16 mouse cellular contexts compared by ENCODE assay signal in the genomic region with DNA sequence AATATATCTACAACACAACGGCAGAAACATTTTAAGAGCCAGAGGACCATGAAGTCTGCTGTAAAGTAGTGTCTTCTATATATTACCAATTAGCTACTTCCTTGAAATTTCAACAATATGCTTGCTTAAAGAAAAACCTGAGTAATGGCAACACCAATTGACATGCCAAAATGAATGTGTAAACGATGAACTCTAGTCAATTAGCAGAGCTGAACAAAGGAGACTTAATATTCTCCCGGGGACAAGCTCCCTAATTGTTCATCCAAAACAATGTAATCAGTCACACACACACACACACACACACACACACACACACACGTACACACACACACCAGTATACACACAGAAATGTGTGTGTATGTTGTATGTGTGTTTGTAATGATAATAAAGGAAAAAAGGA.
"Had no signal": no experiment of that assay in that cellular context is flagged by ENCODE, and none has a peak within 500 bp of the region (broad histone marks: within the 10 kb centered on the region; RNA-seq: fewer than 3 reads in every experiment).

No protein-coding gene starts in this region.

- ATAC-seq: hindbrain, embryonic 16.5 days; inflammation-experienced regulatory T-cells, adult 6 months; intestine, embryonic 15.5 days; intestine, postnatal 0 days; liver, embryonic 12.5 days had no signal

- DNase-seq: gastrocnemius, adult 2 months; gastrocnemius, postnatal 10 days; gastrocnemius, postnatal 25 days; heart, adult 18-20 months; heart, postnatal 10 days; heart, postnatal 4 days; kidney, adult 18-20 months; kidney, adult 9 months; kidney, postnatal 14 days; kidney, postnatal 36 days; left cerebral cortex, postnatal 4 days had no signal
